Mouse (Mus musculus): ENCODE results near the gene G6pc3.

G6pc3 gene

GRCm38 (mm10) chr11:102188980-102189379 lies 440 bp upstream of the G6pc3 start:
- in situ Hi-C loops (cut with MseI, MboI): no loop called here

DNA sequence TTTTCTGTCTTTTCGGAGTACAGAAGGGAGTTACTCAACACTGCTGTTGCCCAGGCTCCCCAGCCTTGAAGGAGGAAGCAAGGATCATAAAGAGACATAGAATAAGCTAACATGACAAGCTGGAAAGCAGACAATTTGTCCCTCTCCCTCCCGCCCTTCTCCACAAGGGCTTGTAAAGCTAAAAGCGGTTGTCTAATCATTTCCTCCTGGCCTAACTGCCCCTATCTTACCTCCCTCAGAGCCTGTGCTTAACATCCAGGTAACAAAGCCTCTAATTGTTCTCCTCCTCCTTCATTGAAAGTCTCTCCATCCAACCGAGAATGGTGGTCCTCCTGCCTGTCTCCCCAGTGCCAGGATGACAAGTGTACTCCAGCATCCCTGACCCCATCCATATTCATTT lies 1.4 kb downstream of the G6pc3 start:
- in situ Hi-C loops (cut with MseI, MboI): no loop called here

- in situ Hi-C loops (cut with MseI, MboI): no loop called here
Observed at GRCm38 (mm10) chr11:102193657-102194440, 4.4 kb downstream of the G6pc3 start.

- in situ Hi-C loops (cut with MseI, MboI): no loop called here
Observed at GRCm38 (mm10) chr11:102196018-102196797, 6.8 kb downstream of the G6pc3 start.

DNA sequence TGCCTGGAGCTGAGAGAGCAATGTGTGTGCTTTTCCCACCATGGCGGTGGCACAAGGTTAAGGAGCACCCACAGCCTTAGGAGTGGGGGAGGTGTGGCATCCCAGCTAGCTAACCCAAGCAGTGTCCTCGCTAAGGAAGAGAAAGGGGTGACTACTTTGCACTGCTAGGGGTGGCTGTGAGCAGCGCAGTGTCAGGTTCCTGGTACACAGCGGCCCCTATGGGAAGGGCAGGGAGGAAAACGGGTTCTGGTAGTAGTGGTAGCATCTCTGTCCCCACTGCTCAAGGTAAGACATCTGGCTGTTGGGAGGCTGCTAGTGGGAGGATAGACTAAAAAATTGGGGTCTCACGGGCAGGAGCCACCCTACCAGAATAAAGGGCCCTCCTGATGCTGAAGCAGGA lies 8.8 kb downstream of the G6pc3 start:
- in situ Hi-C loops (cut with MseI, MboI): no loop called here

DNA sequence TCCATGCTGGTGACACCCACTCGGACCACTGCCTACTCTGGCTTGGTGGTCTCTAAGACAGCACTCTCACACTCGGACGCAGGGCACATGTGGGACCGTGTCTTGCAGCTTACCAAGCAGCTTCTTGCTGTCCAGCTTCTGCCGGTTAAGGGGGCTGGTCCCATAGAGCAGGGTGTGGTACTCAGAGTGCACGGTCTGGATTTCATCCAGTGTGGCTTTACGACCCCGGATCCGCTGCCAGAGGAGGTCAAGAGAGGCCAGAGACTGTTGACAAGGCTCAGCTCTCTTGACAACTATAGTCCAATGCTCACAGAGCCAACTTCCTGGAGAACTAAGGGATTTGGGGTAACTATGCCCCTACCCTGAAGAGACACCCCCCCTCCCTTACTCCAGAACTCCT lies 10.4 kb downstream of the G6pc3 start:
- in situ Hi-C loops (cut with MseI, MboI): no loop called here

DNA sequence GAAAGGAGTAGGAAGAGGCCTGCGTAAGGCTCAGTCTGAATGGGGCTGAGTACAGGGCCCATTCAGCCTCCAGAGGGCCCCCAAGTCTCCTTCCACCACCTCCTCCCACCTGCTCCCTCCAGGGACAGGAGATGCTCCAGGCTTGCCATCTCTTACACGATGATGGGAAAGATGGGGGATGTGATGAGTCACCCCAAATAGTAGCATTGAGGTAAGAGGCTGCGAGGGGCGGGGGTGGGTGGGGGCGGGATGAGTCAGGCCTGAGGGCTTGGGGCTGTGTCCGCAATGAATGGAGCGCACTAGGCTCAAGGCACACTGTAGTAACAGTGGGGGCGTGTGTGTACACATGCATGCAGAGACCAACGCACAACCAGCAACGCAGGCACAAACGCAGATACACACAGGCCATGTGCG lies 12.0 kb downstream of the G6pc3 start:
- in situ Hi-C loops (cut with MseI, MboI): no loop called here

- in situ Hi-C loops (cut with MseI, MboI): no loop called here
Observed at GRCm38 (mm10) chr11:102206481-102206880, 17.1 kb downstream of the G6pc3 start.

GRCm38 (mm10) chr11:102207825-102208777 lies 18.7 kb downstream of the G6pc3 start:
- in situ Hi-C loops (cut with MseI, MboI): no loop called here

- in situ Hi-C loops (cut with MseI, MboI): no loop called here
Observed at GRCm38 (mm10) chr11:102208846-102209245, 19.4 kb downstream of the G6pc3 start.

- in situ Hi-C loops (cut with MseI, MboI): no loop called here
Observed at GRCm38 (mm10) chr11:102209742-102210141, 20.3 kb downstream of the G6pc3 start.

DNA sequence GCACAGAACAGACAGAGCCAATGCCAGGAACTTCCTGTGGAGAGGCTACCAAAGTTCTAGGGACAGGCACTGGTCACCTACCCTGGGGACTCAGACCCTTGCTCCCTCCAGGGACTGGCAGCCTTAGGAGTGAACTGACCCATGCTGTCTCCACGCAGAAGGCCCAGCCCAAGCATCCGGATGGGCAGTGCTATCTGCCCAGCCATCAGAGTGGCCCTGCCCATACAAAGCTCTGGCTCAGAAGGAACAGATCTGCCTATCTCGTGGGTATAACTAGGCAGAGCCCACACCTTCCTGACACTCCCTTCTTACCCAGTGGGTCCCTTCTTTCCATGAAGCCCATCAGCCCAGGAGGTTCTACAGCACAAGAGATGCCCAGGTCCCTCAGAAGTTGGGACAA lies 20.8 kb downstream of the G6pc3 start:
- in situ Hi-C loops (cut with MseI, MboI): no loop called here

GRCm38 (mm10) chr11:102211011-102211410 lies 21.6 kb downstream of the G6pc3 start:
- in situ Hi-C loops (cut with MseI, MboI): no loop called here

GRCm38 (mm10) chr11:102211936-102212341 lies 22.5 kb downstream of the G6pc3 start:
- in situ Hi-C loops (cut with MseI, MboI): no loop called here

GRCm38 (mm10) chr11:102214430-102215156 lies 25.2 kb downstream of the G6pc3 start:
- in situ Hi-C loops (cut with MseI, MboI): no loop called here

DNA sequence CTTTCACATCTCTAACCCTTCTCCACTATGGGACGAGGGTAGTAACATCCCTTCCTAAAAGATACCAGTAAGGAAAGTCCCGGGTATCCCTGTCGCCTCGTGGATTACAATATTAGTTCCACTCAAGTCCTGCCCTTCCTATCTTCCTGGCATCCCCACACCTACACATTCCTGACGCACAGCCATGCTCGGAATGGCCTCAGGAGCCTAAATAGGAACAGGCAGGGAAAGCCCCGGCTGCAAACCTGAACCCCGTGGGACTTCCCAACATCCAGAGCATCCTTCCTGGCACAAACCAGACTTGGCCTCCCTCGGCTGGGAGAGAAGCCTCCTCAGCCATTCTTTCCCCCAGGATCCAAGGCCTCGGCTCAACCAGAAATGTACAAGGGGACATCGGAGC lies 26.1 kb downstream of the G6pc3 start:
- in situ Hi-C loops (cut with MseI, MboI): no loop called here

GRCm38 (mm10) chr11:102216056-102216885 lies 26.9 kb downstream of the G6pc3 start:
- in situ Hi-C loops (cut with MseI, MboI): no loop called here

GRCm38 (mm10) chr11:102216886-102217240 lies 27.4 kb downstream of the G6pc3 start:
- in situ Hi-C loops (cut with MseI, MboI): no loop called here

GRCm38 (mm10) chr11:102217396-102217795 lies 28.0 kb downstream of the G6pc3 start:
- in situ Hi-C loops (cut with MseI, MboI): no loop called here

GRCm38 (mm10) chr11:102217876-102218430 lies 28.5 kb downstream of the G6pc3 start:
- in situ Hi-C loops (cut with MseI, MboI): no loop called here

All from mouse trophoblast stem cell (cell line).